Mouse (Mus musculus): ENCODE data around the gene Shkbp1. TPM values are rescaled to one million over a fixed set of nuclear protein-coding genes. Genes with fewer than 3 reads are reported as not detected.

The Shkbp1 gene
- polyA plus RNA-seq (2017; shearing (Covaris generic)) = 105 TPM

GRCm38 (mm10) chr7:27355745-27356240 lies at the start of gene Shkbp1:
Shkbp1 (minus strand) TSS chr7:27356019.

GRCm38 (mm10) chr7:27356861-27357594 lies 1.2 kb upstream of the Shkbp1 start, which contains the start of gene Gm20479:
Gm20479 (minus strand) TSS chr7:27357419.

GRCm38 (mm10) chr7:27337175-27337853 lies 18.5 kb downstream of the Shkbp1 start, which contains the start of gene Ltbp4:
Ltbp4 (minus strand) TSS chr7:27337692.

Other genes with a start within 250 kb of the Shkbp1 start
- gene Cyp2f2, start 236.1 kb downstream of the Shkbp1 start, polyA plus RNA-seq (2017; shearing (Covaris generic)) = not detected
- gene Cyp2t4, start 202.3 kb downstream of the Shkbp1 start, polyA plus RNA-seq (2017; shearing (Covaris generic)) = 0.17 TPM
- gene Egln2, start 189.2 kb downstream of the Shkbp1 start, polyA plus RNA-seq (2017; shearing (Covaris generic)) = 82.0 TPM
- 152 TPM for gene Rab4b, start 177.1 kb downstream of the Shkbp1 start, polyA plus RNA-seq (2017; shearing (Covaris generic))
- 0.54 TPM for gene Gm21983, start 174.9 kb downstream of the Shkbp1 start, polyA plus RNA-seq (2017; shearing (Covaris generic))
- gene Mia, start 174.9 kb downstream of the Shkbp1 start, polyA plus RNA-seq (2017; shearing (Covaris generic)) = not detected
- gene BC024978, start 160.2 kb downstream of the Shkbp1 start, polyA plus RNA-seq (2017; shearing (Covaris generic)) = 1.6 TPM
- gene Snrpa, start 159.7 kb downstream of the Shkbp1 start, polyA plus RNA-seq (2017; shearing (Covaris generic)) = 115 TPM
- 4.7 TPM for gene Itpkc, start 127.4 kb downstream of the Shkbp1 start, polyA plus RNA-seq (2017; shearing (Covaris generic))
- 29.8 TPM for gene Coq8b, start 123.0 kb downstream of the Shkbp1 start, polyA plus RNA-seq (2017; shearing (Covaris generic))
- gene Numbl, start 97.6 kb downstream of the Shkbp1 start, polyA plus RNA-seq (2017; shearing (Covaris generic)) = 0.83 TPM
- 0.82 TPM for gene Ltbp4, start 18.3 kb downstream of the Shkbp1 start, polyA plus RNA-seq (2017; shearing (Covaris generic))
- gene Gm20479, start 1.4 kb upstream of the Shkbp1 start, polyA plus RNA-seq (2017; shearing (Covaris generic)) = 0.61 TPM
- 0.21 TPM for gene Sptbn4, start 91.7 kb upstream of the Shkbp1 start, polyA plus RNA-seq (2017; shearing (Covaris generic))
- 20.1 TPM for gene Blvrb, start 92.0 kb upstream of the Shkbp1 start, polyA plus RNA-seq (2017; shearing (Covaris generic))
- 57.3 TPM for gene Sertad3, start 117.7 kb upstream of the Shkbp1 start, polyA plus RNA-seq (2017; shearing (Covaris generic))
- 77.0 TPM for gene Sertad1, start 130.9 kb upstream of the Shkbp1 start, polyA plus RNA-seq (2017; shearing (Covaris generic))
- gene Prx, start 143.3 kb upstream of the Shkbp1 start, polyA plus RNA-seq (2017; shearing (Covaris generic)) = 0.56 TPM
- gene Hipk4, start 167.2 kb upstream of the Shkbp1 start, polyA plus RNA-seq (2017; shearing (Covaris generic)) = not detected
- gene Pld3, start 197.2 kb upstream of the Shkbp1 start, polyA plus RNA-seq (2017; shearing (Covaris generic)) = 198 TPM
- gene 2310022A10Rik, start 197.2 kb upstream of the Shkbp1 start, polyA plus RNA-seq (2017; shearing (Covaris generic)) = 28.0 TPM
- gene Akt2, start 235.5 kb upstream of the Shkbp1 start, polyA plus RNA-seq (2017; shearing (Covaris generic)) = 106 TPM